Mouse (Mus musculus) spleen, postnatal 4 days (tissue): Measurements from ENCODE around the gene Casz1.

Source experiments
- DNase-seq, 2 experiments: peaks; one replicate each; pipeline ENCODE4 v3.0.0; 2022; ENCODE audit warnings: low spot score in 2 of 2

The Casz1 gene

DNA sequence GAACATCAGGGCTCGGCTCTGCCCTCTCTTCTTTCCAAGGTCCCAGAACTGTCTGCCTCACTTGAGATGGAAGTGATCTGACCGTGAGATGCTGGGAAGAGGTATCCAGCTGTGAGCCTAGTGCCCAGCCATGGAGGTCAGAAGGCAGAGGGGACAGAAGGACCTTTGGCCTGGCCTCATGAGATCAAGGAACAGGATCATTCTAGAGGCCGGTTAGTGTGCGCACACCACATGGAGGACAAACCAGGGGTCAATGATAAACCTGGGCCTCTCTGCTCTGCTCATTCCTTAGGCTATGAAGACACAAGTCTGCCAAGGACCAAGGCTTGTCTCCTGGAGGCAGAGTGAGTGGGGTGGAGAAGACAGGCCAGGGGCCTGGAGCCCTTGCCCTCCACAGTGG, 166.5 kb downstream of the Casz1 start:
- no peak for DNase-seq

DNA sequence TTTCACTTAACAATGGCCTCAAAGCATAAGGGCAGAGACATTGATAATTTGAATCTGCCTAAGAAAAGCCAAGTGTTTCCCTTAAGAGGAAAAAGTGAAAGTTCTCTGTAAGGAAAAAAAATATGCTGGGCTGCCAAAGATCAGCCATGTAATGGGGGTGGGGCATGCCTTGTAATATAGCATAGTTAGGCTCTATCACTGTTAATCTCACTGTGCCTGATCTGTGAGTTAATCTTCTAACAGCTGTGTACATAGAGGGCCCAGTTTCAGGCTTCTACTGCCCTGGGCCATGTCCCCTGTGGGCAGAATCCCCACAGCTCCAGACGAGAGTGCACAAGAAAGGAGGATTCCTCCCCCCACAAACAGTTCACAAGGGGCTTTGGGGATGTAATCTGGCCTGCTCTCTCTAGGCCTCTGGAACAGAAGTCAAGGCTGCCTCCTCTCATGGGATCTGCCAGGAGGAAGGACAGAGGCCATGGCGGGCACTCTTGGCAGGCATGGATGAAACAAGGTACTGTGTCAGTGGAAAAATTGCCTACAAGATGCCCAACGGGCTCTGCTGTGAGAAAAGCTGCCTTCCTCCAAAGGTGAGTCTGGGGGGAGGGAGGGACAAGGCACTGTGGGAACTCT, 167.5 kb downstream of the Casz1 start:
- DNase-seq = no peak

- DNase-seq = no peak
These were observed 168.5 kb downstream of the Casz1 start for GRCm38 (mm10) chr4:148972707-148973106.

GRCm38 (mm10) chr4:148973387-148973786, 169.2 kb downstream of the Casz1 start:
- no peak for DNase-seq

DNA sequence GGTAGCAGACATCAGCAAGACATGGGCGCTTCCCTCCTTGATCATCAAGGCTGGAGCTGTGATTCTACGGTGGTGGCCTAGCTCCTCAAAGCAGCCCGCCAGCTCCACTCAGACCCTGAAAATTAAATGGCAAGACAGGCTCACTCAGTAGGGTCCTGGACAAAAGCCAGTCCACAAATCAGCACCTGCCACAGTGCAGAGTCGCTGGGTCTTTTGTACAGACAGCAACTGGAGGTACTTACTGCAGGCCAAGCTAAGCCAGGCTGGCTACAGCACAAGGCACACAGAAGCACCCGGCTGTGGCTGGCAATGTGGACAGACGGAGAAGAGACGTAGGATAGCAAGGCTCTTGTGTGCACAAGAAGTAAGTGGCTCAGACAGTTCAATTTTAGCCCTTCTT, 170.6 kb downstream of the Casz1 start:
- no peak for DNase-seq

DNA sequence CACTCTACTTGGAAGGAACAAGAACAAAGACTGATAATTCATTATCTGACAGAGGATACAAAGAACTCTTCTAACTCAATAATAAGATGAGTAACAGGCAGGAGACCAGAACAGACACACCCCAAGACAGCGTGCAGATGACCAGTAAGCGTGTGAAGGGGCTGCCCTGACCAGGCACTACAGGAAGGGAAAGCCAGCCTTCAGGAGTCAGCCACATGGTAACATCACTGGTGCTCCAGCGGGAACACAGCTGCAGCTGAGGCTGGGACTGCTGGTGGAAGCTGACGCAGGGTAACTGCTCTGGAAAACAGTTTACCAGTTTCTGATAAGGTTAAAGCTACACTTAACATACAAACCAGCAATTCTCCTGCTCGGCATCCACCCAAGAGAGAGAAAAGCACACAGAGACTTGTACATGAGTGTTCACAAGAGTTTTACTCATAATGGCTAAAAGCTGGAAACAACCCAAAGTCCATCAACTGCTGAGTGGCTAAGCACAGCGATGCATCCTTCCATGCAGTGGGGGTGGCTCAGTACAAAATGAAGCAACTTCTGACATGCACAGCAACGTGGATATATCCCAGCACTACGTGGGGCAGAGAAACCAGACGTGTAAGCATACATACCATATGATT, 174.1 kb downstream of the Casz1 start:
- DNase-seq = no peak

GRCm38 (mm10) chr4:148978926-148979325, 174.7 kb downstream of the Casz1 start:
- DNase-seq = no peak

- DNase-seq = no peak
These were observed 175.6 kb downstream of the Casz1 start for GRCm38 (mm10) chr4:148979837-148980236.

DNA sequence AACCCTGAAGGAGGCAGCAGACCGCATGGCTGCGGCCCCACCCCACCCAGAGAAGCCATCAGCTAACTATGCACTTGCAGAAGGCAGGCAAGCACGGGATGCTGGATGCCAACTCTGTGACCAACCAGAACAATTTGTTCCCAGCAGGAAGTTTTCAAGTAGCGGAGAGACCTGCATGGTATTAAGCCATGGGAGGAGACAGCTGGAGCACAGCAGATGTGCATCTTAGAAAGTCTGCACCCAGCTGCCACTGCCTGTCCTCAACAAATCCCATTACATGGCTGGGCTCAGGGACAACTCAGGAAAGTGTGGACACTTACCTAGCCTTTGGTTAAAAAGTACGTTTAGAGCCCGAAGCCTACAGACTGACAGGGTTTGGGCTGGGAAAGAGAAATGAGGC, 178.0 kb downstream of the Casz1 start:
- DNase-seq = no peak

DNA sequence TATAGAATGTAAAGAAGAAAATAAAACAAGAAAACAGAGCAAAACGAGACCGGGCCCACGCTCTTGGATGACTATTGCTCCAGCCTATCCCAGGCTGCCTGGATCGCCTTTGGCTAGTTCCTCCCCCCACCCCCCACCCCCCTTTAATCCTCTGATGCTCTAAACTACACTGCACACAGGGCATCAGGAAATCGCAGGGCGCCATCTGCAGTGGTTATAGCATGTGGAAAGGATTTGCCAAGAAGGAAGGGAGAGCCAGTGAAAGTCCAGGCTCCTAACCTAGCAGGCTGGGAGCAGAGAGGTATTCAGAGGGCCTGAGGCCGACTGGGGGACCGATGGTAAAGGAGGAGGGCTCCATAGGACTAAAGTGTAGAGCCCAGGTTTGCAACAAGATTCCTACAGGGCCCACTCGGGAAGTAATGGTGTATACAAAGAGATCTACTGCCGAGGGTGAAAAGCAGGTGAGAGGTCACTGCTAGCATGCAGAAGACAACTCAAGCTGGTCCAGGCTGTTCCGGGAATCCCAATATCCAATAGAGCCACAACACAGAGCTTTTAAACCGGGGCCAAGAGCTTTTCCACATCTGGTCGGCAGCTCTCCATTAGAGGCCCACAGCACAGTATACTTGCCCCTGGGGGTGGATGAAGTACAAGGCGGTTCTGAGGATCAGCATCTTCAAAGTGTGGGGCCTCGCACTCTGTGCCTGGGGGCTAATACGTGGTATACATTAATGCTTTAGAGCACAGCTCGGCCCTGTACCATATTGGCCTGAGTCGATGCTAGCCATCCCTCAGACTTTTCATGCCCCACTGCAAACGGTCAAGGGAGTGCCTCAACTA, 180.7 kb downstream of the Casz1 start:
- no peak for DNase-seq

DNA sequence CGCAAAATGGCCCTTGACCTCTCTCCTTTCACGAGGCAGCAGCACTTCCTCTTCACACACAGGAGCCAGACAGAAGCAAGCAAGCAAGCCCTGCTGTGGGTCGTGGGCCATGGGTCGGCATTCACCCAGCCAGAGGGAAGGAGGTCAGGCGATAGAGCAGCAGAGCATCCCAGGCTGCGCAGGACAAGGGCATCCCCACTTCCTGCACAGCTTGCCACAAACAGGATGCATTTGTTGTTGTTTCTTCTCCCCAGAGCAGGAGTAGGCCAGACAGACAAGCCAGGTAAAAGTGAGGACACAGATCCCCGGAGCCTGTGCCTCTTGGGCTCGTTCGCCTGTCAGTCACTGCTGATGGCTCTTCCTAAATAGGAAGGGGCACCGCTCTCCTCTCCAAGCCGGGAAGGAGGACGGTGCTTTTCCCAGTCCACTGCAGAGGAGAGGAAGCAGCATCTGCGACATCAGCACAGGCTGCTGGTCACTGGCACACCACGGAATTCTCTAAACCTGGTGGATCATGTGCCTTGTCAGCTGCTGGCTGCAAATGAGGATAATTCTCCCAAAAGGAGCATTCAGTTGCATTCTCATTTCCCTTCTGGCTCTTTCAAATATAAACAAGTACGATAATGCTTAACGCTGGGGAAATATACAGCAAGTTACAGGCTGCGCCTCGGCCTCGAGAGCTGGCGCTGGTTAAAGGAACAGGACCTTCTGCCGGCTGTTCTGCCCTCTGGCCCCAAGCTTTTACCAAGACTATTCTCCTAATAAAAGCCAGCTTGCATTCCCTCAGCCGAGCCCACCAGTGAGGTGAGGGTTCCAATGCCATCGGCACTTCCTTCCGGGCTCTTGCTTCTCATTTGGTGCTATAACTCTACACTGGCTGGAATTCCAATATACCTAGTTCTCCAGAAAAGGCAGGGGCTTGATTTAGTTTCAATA, 181.6 kb downstream of the Casz1 start:
- no peak for DNase-seq

DNA sequence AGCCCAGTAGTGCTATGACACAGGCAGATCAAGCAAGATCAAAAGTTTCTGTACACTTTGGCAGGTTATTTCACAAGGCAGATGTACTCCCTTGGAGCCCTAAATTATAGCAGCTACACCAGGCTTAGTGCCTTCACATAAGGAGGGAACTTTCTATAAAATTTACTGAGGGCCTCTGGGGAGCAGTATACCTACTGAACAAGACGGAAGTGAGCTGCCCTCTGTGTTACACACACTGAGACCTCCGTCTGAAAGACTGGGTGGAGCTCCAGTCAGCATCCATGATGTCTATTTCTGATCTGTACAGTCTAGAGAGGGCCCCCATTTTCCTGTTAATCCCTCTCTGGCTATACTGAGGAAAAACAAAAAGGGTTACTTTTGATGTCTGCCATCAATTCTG, 185.8 kb downstream of the Casz1 start:
- DNase-seq = no peak

- no peak for DNase-seq
These were observed 189.7 kb downstream of the Casz1 start for GRCm38 (mm10) chr4:148993948-148994347.

GRCm38 (mm10) chr4:149000746-149001145, 196.5 kb downstream of the Casz1 start:
- DNase-seq = no peak

- DNase-seq = no peak
These were observed 197.3 kb downstream of the Casz1 start for GRCm38 (mm10) chr4:149001515-149001914.

- no peak for DNase-seq
These were observed 198.3 kb downstream of the Casz1 start for GRCm38 (mm10) chr4:149002441-149003093.
